ENCODE assay signal across 8 mouse cellular contexts in the genomic region with DNA sequence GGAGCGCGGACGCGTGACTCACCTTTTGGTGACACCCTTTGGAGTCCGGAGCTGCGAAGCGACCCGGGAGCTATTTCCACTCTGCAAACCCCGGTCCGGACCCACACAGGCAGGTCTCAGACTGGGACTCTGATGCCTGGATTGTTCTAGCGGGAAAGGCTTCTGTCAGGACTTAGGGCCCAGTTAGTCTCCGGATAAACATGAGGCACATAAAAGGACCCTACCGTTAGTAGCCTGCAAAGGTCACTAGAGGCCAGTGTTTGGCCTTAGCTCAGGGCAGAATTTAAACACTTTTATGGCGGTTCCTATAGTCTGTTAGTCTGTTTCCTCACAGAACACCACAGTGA. TPM values are rescaled to one million over a fixed set of nuclear protein-coding genes. Genes with fewer than 3 reads are reported as not detected.
DNase-seq lines count a peak whose midpoint lies in the region; ATAC-seq and TF ChIP-seq lines count a peak whose summit lies in the region.

No protein-coding gene starts in this region.

- H3K9ac ChIP-seq in forebrain, embryonic 15.5 days (replicated peaks): peak overlapping the region; percentile 52
- peak overlapping the region; percentile 85 for H3K9ac ChIP-seq in limb, embryonic 13.5 days

- no peak for TF ChIP-seq POLR2A in kidney, adult 2 months (IDR thresholded peaks at IDR 0.05; ENCODE audit: low read depth, low read length)
- TF ChIP-seq POLR2A in small intestine, adult 2 months (IDR thresholded peaks at IDR 0.05; ENCODE audit: low read depth, low read length): no peak

- no peaks in the 10 kb centered on the region for H3K27me3 ChIP-seq in kidney, adult 2 months (replicated peaks; ENCODE audit: control insufficient read depth, insufficient read depth, low read length)
- H3K27me3 ChIP-seq in forebrain, embryonic 15.5 days: peaks cover 11% of the 10 kb centered on the region; the same call in 1 of the 2 replicates
- H3K27me3 ChIP-seq in limb, embryonic 13.5 days: peaks cover 9% of the 10 kb centered on the region
- peaks cover 18% of the 10 kb centered on the region for H3K27me3 ChIP-seq in small intestine, adult 2 months (ENCODE audit: control insufficient read depth, insufficient read depth, low read length)

- DNase-seq in kidney, adult 2 months: no peak
- DNase-seq in kidney, adult 8-10 months: no peak
- DNase-seq in R1 (ENCODE audit: low read depth, low spot score): peak; percentile 58
- no peak for DNase-seq in frontal cortex, postnatal 36 days (ENCODE audit: low spot score in 2 of 2)
- DNase-seq in thymus, postnatal 14 days: no peak

- peak overlapping the region; percentile 56 for H3K4me3 ChIP-seq in kidney, adult 2 months (ENCODE audit: insufficient read depth, low read depth, low read length)
- H3K4me3 ChIP-seq in forebrain, embryonic 15.5 days: peak overlapping the region; percentile 67
- H3K4me3 ChIP-seq in limb, embryonic 13.5 days: peak overlapping the region; percentile 65
- H3K4me3 ChIP-seq in small intestine, adult 2 months (ENCODE audit: low read depth, low read length): peak overlapping the region; percentile 70

- no peaks in the 10 kb centered on the region for H3K9me3 ChIP-seq in forebrain, embryonic 15.5 days
- H3K9me3 ChIP-seq in limb, embryonic 13.5 days: no peaks in the 10 kb centered on the region

- 7% methylated on average over 14 of the region's 14 CpGs for WGBS in kidney, adult 2 months
- WGBS in forebrain, embryonic 15.5 days: under 1% methylated on average over 14 of the region's 14 CpGs
- under 1% methylated on average over 14 of the region's 14 CpGs for WGBS in limb, embryonic 13.5 days
- WGBS in small intestine, adult 2 months: 2% methylated on average over 14 of the region's 14 CpGs

- no peaks in the 10 kb centered on the region for H3K4me1 ChIP-seq in kidney, adult 2 months (ENCODE audit: control insufficient read depth, insufficient read depth, low read length)
- H3K4me1 ChIP-seq in forebrain, embryonic 15.5 days: peaks cover 15% of the 10 kb centered on the region
- H3K4me1 ChIP-seq in limb, embryonic 13.5 days: peaks cover 38% of the 10 kb centered on the region
- peaks cover 4% of the 10 kb centered on the region; the same call in 1 of the 2 replicates for H3K4me1 ChIP-seq in small intestine, adult 2 months (ENCODE audit: control insufficient read depth, insufficient read depth, insufficient read length, low read length)

- no peaks in the 10 kb centered on the region for H3K36me3 ChIP-seq in kidney, adult 2 months (ENCODE audit: control insufficient read depth, insufficient read depth, low read length)
- H3K36me3 ChIP-seq in forebrain, embryonic 15.5 days: no peaks in the 10 kb centered on the region
- no peaks in the 10 kb centered on the region for H3K36me3 ChIP-seq in limb, embryonic 13.5 days
- no peaks in the 10 kb centered on the region for H3K36me3 ChIP-seq in small intestine, adult 2 months (ENCODE audit: control insufficient read depth, insufficient read depth, low read length)

- no peak for TF ChIP-seq CTCF in kidney, adult 2 months (conservative IDR thresholded peaks at IDR 0.05; ENCODE audit: insufficient read depth, insufficient read length, low read depth, low read length)
- TF ChIP-seq CTCF in small intestine, adult 2 months (IDR thresholded peaks at IDR 0.05; ENCODE audit: extremely low read depth, insufficient read length, insufficient replicate concordance, low read depth, low read length): no peak

- H3K4me2 ChIP-seq in forebrain, embryonic 15.5 days (replicated peaks): peak overlapping the region; percentile 94
- H3K4me2 ChIP-seq in limb, embryonic 13.5 days (replicated peaks): peak overlapping the region; percentile 87

- no peak overlapping the region for H3K27ac ChIP-seq in kidney, adult 2 months (ENCODE audit: insufficient read depth, low read depth, low read length)
- no peak overlapping the region for H3K27ac ChIP-seq in forebrain, embryonic 15.5 days (replicated peaks)
- no peak overlapping the region for H3K27ac ChIP-seq in limb, embryonic 13.5 days
- no peak overlapping the region for H3K27ac ChIP-seq in small intestine, adult 2 months (ENCODE audit: insufficient read depth, low read depth, low read length)

- ATAC-seq in forebrain, embryonic 15.5 days (replicated peaks): peak; percentile 57
- peak; percentile 32; the same call in 1 of the 2 replicates for ATAC-seq in limb, embryonic 13.5 days (ENCODE audit: low FRiP score, low read depth)

RNA-seq across cellular contexts. Expression of gene Wnt5b, which starts 0.3 kb away (rescaled TPM):
- polyA plus RNA-seq in kidney, adult 2 months (2012; rRNA removed): 6.2 and 6.6 TPM in 2 replicates
- 2.8 and 3.1 TPM in 2 replicates for polyA plus RNA-seq in forebrain, embryonic 15.5 days (2015; fragmentation: Nextera tagmentation; extraction: Ambion mirVana)
- polyA plus RNA-seq in limb, embryonic 13.5 days (2015; fragmentation: Nextera tagmentation; extraction: Ambion mirVana): 15.8 and 16.2 TPM in 2 replicates
- 1.8 and 1.9 TPM in 2 replicates for polyA plus RNA-seq in small intestine, adult 2 months (2012; rRNA removed)
